Mouse (Mus musculus): ENCODE results near the gene Ccdc43. TPM values are rescaled to one million over a fixed set of nuclear protein-coding genes. Genes with fewer than 3 reads are reported as not detected.
A peak's percentile ranks its signal among the peaks of the same experiment; 100 is the strongest.
"Not testable (repeated sequence)": the region's sequence is repeated elsewhere in the genome, so short reads cannot be mapped to it uniquely, and the experiment has no call there.

Ccdc43 gene
- polyA plus RNA-seq, 1 experiment from 2014 or later, result 39.9 TPM

DNA sequence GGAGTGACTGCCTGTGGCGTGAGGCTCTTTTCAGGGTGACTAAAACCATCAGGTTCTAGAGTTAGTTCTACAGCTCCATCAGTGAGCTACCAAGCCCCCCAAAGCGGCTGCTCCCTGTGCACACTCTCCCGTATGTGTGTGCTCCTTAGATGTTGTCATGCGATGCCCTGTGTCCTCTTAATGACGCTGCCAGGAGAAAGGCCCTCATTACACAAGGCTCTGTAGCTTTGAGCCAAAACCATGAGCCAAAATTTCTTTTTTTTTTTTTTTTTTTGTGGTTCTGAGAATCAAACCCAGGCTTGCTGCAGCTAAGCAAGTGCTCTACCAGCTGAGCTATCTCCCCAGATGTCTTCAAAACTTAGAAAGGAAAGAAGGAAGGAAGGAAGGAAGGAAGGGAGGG lies 35.6 kb upstream of the Ccdc43 start:
- Histone ChIP-seq H3K27ac (ENCODE audit: low read length) (no peak overlapping the region), H3K4me1 (ENCODE audit: control insufficient read depth, insufficient read depth, low read length) (no peaks in the 10 kb centered on the region), H3K36me3 (ENCODE audit: control insufficient read depth, insufficient read depth, low read length) (no peaks in the 10 kb centered on the region), H3K9me3 (ENCODE audit: control insufficient read depth, low read length) (no peaks in the 10 kb centered on the region), H3K27me3 (replicated peaks; ENCODE audit: control insufficient read depth, insufficient read depth, low read length) (no peaks in the 10 kb centered on the region), H3K4me2 (ENCODE audit: low read depth, low read length) (no peak overlapping the region), H3K9ac (ENCODE audit: low read depth, low read length) (no peak overlapping the region), H3K4me3 (ENCODE audit: low read length) (no peak overlapping the region)
- ATAC-seq, result no peak
- WGBS, result 70% methylated on average over 5 of the region's 5 CpGs

DNA sequence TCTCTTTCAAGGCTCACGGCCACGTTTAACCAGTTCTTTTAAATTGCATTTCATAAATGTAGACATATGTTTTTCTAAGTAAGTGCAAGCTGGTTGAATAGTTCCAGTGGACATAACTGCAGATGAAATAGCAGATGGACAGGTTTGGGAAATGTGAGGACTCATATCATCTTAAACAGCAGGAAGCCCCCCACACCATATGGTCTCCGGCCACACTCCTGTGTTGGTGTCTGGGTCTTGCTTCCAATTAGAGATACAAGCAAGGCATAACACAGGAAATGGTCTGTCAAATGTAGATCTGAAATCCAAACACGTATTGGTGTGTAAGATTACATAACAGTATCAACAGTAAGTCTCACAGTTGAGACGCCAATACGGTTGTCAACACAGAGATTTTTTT lies 33.8 kb upstream of the Ccdc43 start:
- Histone ChIP-seq H3K36me3 (ENCODE audit: control insufficient read depth, insufficient read depth, low read length) (no peaks in the 10 kb centered on the region), H3K27me3 (replicated peaks; ENCODE audit: control insufficient read depth, insufficient read depth, low read length) (no peaks in the 10 kb centered on the region), H3K9ac (ENCODE audit: low read depth, low read length) (no peak overlapping the region), H3K27ac (ENCODE audit: low read length) (no peak overlapping the region), H3K4me2 (ENCODE audit: low read depth, low read length) (no peak overlapping the region), H3K9me3 (ENCODE audit: control insufficient read depth, low read length) (no peaks in the 10 kb centered on the region), H3K4me3 (ENCODE audit: low read length) (no peak overlapping the region), H3K4me1 (ENCODE audit: control insufficient read depth, insufficient read depth, low read length) (no peaks in the 10 kb centered on the region)
- WGBS, result 72% methylated on average over 6 of the region's 6 CpGs
- ATAC-seq, result no peak

DNA sequence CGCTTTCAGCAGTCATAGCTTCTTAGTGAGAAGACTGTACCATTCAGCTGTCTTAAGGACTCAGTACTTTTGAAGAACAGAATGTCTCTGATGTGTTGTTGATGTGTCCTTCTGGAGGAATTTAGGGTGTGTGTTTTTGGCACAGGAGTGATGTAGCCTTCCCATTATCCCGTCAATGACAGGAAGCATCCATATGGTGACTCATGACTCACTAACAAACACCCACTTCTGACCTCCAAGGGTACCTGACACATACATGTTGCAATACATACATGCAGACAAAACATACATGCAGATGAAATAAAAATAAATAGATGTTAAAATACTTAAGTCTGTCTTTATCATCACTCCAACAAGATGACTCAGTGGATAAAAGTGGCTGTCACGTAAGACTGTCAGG lies 32.3 kb upstream of the Ccdc43 start:
- WGBS, result 88% methylated on average over 3 of the region's 3 CpGs
- H3K36me3 ChIP-seq (ENCODE audit: control insufficient read depth, insufficient read depth, low read length), result no peaks in the 10 kb centered on the region
- H3K4me1 ChIP-seq (ENCODE audit: control insufficient read depth, insufficient read depth, low read length), result no peaks in the 10 kb centered on the region
- no peak overlapping the region for H3K4me3 ChIP-seq (ENCODE audit: low read length)
- no peak overlapping the region for H3K27ac ChIP-seq (ENCODE audit: low read length)
- no peaks in the 10 kb centered on the region for H3K9me3 ChIP-seq (ENCODE audit: control insufficient read depth, low read length)
- H3K27me3 ChIP-seq (replicated peaks; ENCODE audit: control insufficient read depth, insufficient read depth, low read length), result no peaks in the 10 kb centered on the region
- no peak for ATAC-seq
- no peak overlapping the region for H3K9ac ChIP-seq (ENCODE audit: low read depth, low read length)
- H3K4me2 ChIP-seq (ENCODE audit: low read depth, low read length), result no peak overlapping the region

DNA sequence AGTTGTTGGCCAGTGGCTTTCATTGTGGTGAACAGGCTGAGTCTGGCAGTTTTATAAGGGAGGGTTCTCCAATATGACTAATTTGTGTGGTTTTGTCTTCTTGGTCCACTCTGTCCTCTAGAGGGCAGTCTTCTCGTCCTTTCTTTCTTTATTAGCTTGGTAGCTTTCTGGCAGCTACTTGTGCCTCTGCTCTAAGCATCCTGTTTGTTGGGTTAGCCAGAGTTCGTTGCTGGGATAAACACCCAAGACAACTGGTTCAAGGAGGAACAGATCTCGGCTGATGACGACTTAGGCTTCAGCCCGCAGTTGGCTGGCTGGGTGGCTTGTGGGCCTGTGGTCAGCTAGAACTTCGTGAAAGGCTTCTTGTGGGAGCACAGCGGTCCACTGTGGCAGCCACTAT lies 31.0 kb upstream of the Ccdc43 start:
- WGBS, result 35% methylated on average over 7 of the region's 7 CpGs
- no peak for ATAC-seq
- Histone ChIP-seq H3K9me3 (ENCODE audit: control insufficient read depth, low read length) (no peaks in the 10 kb centered on the region), H3K9ac (ENCODE audit: low read depth, low read length) (no peak overlapping the region), H3K4me1 (ENCODE audit: control insufficient read depth, insufficient read depth, low read length) (no peaks in the 10 kb centered on the region), H3K36me3 (ENCODE audit: control insufficient read depth, insufficient read depth, low read length) (no peaks in the 10 kb centered on the region), H3K27ac (ENCODE audit: low read length) (no peak overlapping the region), H3K4me2 (ENCODE audit: low read depth, low read length) (no peak overlapping the region), H3K27me3 (replicated peaks; ENCODE audit: control insufficient read depth, insufficient read depth, low read length) (no peaks in the 10 kb centered on the region), H3K4me3 (ENCODE audit: low read length) (no peak overlapping the region)

DNA sequence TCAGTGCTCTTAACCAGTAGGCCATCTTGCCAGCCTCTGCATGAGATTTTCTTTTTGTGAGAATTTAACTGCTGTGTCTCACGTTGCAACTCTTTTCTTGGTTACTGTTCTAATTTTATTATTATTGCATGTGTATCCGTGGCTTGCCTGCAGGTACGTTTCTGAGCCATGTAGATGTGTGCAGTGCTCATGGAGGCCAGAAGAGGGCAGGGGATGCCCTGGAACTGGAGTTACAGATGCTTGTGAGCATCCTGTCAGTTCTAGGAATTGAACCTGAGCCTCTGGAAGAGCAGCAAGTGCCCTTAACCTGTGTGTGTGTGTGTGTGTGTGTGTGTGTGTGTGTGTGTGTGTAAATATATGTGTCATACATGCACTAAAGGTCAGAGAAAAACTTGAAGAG lies 28.0 kb upstream of the Ccdc43 start:
- 38% methylated on average over 3 of the region's 3 CpGs for WGBS
- H3K27ac ChIP-seq (ENCODE audit: low read length), result no peak overlapping the region
- H3K4me2 ChIP-seq (ENCODE audit: low read depth, low read length), result no peak overlapping the region
- H3K4me3 ChIP-seq (ENCODE audit: low read length), result no peak overlapping the region
- no peaks in the 10 kb centered on the region for H3K27me3 ChIP-seq (replicated peaks; ENCODE audit: control insufficient read depth, insufficient read depth, low read length)
- no peaks in the 10 kb centered on the region for H3K9me3 ChIP-seq (ENCODE audit: control insufficient read depth, low read length)
- no peak overlapping the region for H3K9ac ChIP-seq (ENCODE audit: low read depth, low read length)
- no peaks in the 10 kb centered on the region for H3K4me1 ChIP-seq (ENCODE audit: control insufficient read depth, insufficient read depth, low read length)
- ATAC-seq, result no peak
- H3K36me3 ChIP-seq (ENCODE audit: control insufficient read depth, insufficient read depth, low read length), result no peaks in the 10 kb centered on the region

DNA sequence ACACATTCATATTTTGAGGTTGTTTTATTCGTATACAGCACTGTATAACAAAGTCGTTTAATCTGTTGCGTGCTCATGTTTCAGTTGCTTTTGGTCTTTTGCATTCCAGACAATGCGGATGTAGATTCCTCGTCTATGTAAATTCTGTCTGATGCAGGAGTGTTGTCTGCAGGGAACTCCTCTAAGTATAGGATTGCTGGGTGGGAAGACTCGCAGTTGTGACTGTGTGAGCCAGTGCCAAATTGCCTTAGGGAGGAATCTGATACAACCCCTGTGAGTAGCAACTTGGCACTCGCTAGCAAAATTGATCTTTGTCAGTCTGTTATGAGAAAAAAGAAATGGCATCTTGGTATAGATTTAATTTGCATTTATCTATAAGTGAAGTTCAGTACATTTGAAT lies 18.6 kb upstream of the Ccdc43 start:
- Histone ChIP-seq H3K36me3 (ENCODE audit: control insufficient read depth, insufficient read depth, low read length) (no peaks in the 10 kb centered on the region), H3K4me2 (ENCODE audit: low read depth, low read length) (no peak overlapping the region), H3K9me3 (ENCODE audit: control insufficient read depth, low read length) (peaks cover 4% of the 10 kb centered on the region; the same call in 1 of the 2 replicates), H3K27me3 (replicated peaks; ENCODE audit: control insufficient read depth, insufficient read depth, low read length) (no peaks in the 10 kb centered on the region), H3K9ac (ENCODE audit: low read depth, low read length) (no peak overlapping the region), H3K4me3 (ENCODE audit: low read length) (no peak overlapping the region), H3K4me1 (ENCODE audit: control insufficient read depth, insufficient read depth, low read length) (no peaks in the 10 kb centered on the region), H3K27ac (ENCODE audit: low read length) (no peak overlapping the region)
- 82% methylated on average over 7 of the region's 7 CpGs for WGBS
- ATAC-seq, result no peak

DNA sequence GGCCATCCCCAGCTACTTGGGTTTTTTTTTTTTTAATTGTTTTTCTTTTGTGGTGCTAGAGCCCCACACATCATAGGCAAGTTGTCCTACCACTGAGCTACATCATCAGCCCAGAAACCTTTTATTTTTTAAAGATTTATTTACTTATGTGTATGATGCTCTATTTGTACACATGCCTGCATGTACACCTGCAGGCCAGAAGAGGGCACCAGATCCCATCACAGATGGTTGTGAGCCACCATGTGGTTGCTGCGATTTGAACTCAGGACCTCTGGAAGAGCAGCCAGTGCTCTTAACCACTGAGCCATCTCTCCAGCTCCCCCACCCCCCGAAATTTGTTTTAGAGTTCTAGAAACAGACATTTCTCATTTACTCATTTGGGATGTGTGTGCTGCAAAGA lies 17.0 kb upstream of the Ccdc43 start:
- H3K9ac ChIP-seq (ENCODE audit: low read depth, low read length); H3K27me3 ChIP-seq (replicated peaks; ENCODE audit: control insufficient read depth, insufficient read depth, low read length); H3K27ac ChIP-seq (ENCODE audit: low read length); ATAC-seq; H3K36me3 ChIP-seq (ENCODE audit: control insufficient read depth, insufficient read depth, low read length); H3K4me1 ChIP-seq (ENCODE audit: control insufficient read depth, insufficient read depth, low read length); H3K9me3 ChIP-seq (ENCODE audit: control insufficient read depth, low read length); H3K4me2 ChIP-seq (ENCODE audit: low read depth, low read length); H3K4me3 ChIP-seq (ENCODE audit: low read length): not testable (repeated sequence)
- WGBS, result 78% methylated on average over 2 of the region's 2 CpGs

DNA sequence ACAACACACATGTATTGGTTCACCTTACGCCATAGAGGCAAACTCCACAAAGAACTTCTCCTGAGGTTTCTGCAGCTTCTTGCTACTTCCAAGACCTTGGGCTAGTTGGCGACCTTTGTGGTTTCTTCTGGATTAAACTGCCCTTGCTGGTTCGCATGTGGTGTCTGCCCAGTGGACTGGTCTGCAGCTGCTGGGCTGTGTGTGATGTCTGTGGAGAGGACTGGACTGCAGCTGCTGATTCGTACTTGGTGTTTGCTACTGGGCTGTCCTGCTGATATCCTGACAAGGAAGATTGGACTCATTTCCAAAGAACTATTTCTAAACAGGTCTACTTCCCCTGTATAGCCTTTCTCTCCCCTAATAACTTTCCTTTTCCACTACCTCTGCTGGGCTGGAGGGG lies 14.8 kb upstream of the Ccdc43 start:
- Histone ChIP-seq H3K36me3 (ENCODE audit: control insufficient read depth, insufficient read depth, low read length) (no peaks in the 10 kb centered on the region), H3K27ac (ENCODE audit: low read length) (no peak overlapping the region), H3K9ac (ENCODE audit: low read depth, low read length) (no peak overlapping the region), H3K4me3 (ENCODE audit: low read length) (no peak overlapping the region), H3K4me2 (ENCODE audit: low read depth, low read length) (no peak overlapping the region), H3K9me3 (ENCODE audit: control insufficient read depth, low read length) (peaks cover 4% of the 10 kb centered on the region; the same call in 1 of the 2 replicates), H3K4me1 (ENCODE audit: control insufficient read depth, insufficient read depth, low read length) (no peaks in the 10 kb centered on the region), H3K27me3 (replicated peaks; ENCODE audit: control insufficient read depth, insufficient read depth, low read length) (no peaks in the 10 kb centered on the region)
- 89% methylated on average over 4 of the region's 4 CpGs for WGBS
- ATAC-seq, result no peak

DNA sequence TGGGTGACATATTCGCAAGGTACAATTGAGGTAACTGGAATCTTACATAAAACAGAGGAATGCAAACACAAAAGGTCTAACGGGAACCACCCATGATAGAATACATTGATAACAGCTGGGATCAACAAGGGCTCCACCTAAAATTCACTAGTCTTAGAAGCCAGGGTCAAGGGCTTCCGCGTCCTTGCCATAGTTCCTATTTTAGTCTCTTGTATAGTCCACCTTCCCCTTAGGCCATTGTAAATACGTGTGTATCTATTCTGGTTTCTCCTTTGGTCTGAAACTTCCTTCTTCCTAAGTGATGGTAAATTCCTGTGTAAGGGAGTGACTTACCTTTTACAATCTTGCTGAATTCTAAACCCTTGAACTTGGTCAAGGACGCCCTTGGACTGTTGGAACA lies 4.6 kb upstream of the Ccdc43 start:
- 91% methylated on average over 6 of the region's 6 CpGs for WGBS
- ATAC-seq, result not testable (repeated sequence)

DNA sequence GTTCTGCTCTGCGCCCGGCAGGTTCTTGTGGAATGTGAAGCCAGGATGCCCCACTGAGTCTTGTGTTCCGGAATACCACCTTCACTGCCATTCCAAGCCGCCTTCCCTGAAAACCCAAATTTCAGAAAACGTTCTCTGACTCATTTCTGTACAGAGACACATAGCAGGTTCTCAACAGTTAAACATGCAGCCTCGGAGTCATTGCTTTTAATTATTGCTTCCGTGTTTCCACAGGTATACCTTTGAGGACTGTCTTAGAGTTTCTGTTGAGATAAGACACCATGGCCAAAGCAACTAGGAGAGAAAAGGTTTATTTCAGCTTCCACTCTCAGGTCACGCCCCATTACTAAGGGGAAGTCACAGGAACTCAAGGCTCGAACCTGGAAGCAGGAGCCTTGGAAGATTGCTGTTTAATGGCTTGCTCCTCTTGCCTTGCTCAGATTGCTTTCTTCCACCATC lies 465 bp upstream of the Ccdc43 start:
- no peaks in the 10 kb centered on the region for H3K9me3 ChIP-seq (ENCODE audit: control insufficient read depth, low read length)
- peak; percentile 52 for ATAC-seq
- peaks cover 4% of the 10 kb centered on the region; the same call in 1 of the 2 replicates for H3K4me1 ChIP-seq (ENCODE audit: control insufficient read depth, insufficient read depth, low read length)
- 13% methylated on average over 9 of the region's 9 CpGs for WGBS
- peak overlapping the region; percentile 92 for H3K9ac ChIP-seq (ENCODE audit: low read depth, low read length)
- no peaks in the 10 kb centered on the region for H3K36me3 ChIP-seq (ENCODE audit: control insufficient read depth, insufficient read depth, low read length)
- peak overlapping the region; percentile 63 for H3K4me2 ChIP-seq (ENCODE audit: low read depth, low read length)
- H3K27ac ChIP-seq (ENCODE audit: low read length), result peak overlapping the region; percentile 69
- peak overlapping the region; percentile 86 for H3K4me3 ChIP-seq (ENCODE audit: low read length)
- H3K27me3 ChIP-seq (replicated peaks; ENCODE audit: control insufficient read depth, insufficient read depth, low read length), result no peaks in the 10 kb centered on the region

More for the DNA sequence above, 4.6 kb upstream of the Ccdc43 start:
- not testable (repeated sequence) for H3K9ac ChIP-seq (ENCODE audit: low read depth, low read length); H3K4me2 ChIP-seq (ENCODE audit: low read depth, low read length); H3K36me3 ChIP-seq (ENCODE audit: control insufficient read depth, insufficient read depth, low read length); H3K4me1 ChIP-seq (ENCODE audit: control insufficient read depth, insufficient read depth, low read length); H3K27ac ChIP-seq (ENCODE audit: low read length); H3K9me3 ChIP-seq (ENCODE audit: control insufficient read depth, low read length); H3K27me3 ChIP-seq (replicated peaks; ENCODE audit: control insufficient read depth, insufficient read depth, low read length); H3K4me3 ChIP-seq (ENCODE audit: low read length)

Data from intestine, embryonic 16.5 days (tissue).